Mouse (Mus musculus) liver, embryonic 13.5 days (tissue): ENCODE data around the gene Spred2. TPM values are rescaled to one million over a fixed set of nuclear protein-coding genes. Genes with fewer than 3 reads are reported as not detected.
A peak's percentile ranks its signal among the peaks of the same experiment; 100 is the strongest.

Experiments
- ATAC-seq: fragments of 200-750 bp; cut with Nextera tagmentation; 2 replicates; pipeline ENCODE4 v1.8.0; 2017; ENCODE audit warnings: low read depth, mild to moderate bottlenecking, moderate number of reproducible peaks, moderate library complexity
- DNase-seq: peaks from one replicate; pipeline ENCODE4 v3.0.0; 2022
- H3K27ac ChIP-seq: fragments of 300-500 bp; sonication (generic); 2 replicates; pipeline ENCODE4 v1.5.1; 2015; ENCODE audit warnings: moderate library complexity, mild to moderate bottlenecking, inconsistent platforms
- H3K27me3 ChIP-seq: fragments of 300-500 bp; sonication (generic); 2 replicates; pipeline ENCODE4 v1.6.1; 2015; ENCODE audit warnings: mild to moderate bottlenecking, inconsistent platforms
- H3K36me3 ChIP-seq: fragments of 300-500 bp; sonication (generic); 2 replicates; pipeline ENCODE4 v1.6.1; 2015; ENCODE audit warnings: mild to moderate bottlenecking, inconsistent platforms
- H3K4me1 ChIP-seq: fragments of 300-500 bp; sonication (generic); replicated peaks from 2 replicates; pipeline ENCODE4 v1.6.1; 2015; ENCODE audit warnings: inconsistent platforms
- H3K4me2 ChIP-seq: fragments of 300-500 bp; sonication (generic); 2 replicates; pipeline ENCODE4 v1.6.1; 2015; ENCODE audit warnings: inconsistent platforms, mild to moderate bottlenecking, moderate library complexity
- H3K4me3 ChIP-seq: fragments of 300-500 bp; sonication (generic); replicated peaks from 2 replicates; pipeline ENCODE4 v1.5.1; 2015; ENCODE audit warnings: mild to moderate bottlenecking, inconsistent platforms
- H3K9ac ChIP-seq: fragments of 300-500 bp; sonication (generic); 2 replicates; pipeline ENCODE4 v1.6.1; 2015; ENCODE audit warnings: mild to moderate bottlenecking, inconsistent platforms
- H3K9me3 ChIP-seq: fragments of 300-500 bp; sonication (generic); replicated peaks from 2 replicates; pipeline ENCODE4 v1.6.1; 2016; ENCODE audit warnings: inconsistent platforms
- WGBS: fragments of 180-500 bp; shearing (Covaris S2); methylation state at CpG from one replicate; pipeline ENCODE4 v1.1.7; 2015; ENCODE audit not compliant: insufficient replicate concordance; 5-methylcytosine and 5-hydroxymethylcytosine counted together
- polyA plus RNA-seq: library from polyadenylated mRNA; unstranded; fragments of >200 nt; fragmentation: Nextera tagmentation; extraction: Ambion mirVana; gene quantifications from 2 replicates; pipeline ENCODE4 v1.2.1, GENCODE M21; 2015

Spred2 gene
- polyA plus RNA-seq, 1 experiment from 2014 or later = 2.3 TPM

DNA sequence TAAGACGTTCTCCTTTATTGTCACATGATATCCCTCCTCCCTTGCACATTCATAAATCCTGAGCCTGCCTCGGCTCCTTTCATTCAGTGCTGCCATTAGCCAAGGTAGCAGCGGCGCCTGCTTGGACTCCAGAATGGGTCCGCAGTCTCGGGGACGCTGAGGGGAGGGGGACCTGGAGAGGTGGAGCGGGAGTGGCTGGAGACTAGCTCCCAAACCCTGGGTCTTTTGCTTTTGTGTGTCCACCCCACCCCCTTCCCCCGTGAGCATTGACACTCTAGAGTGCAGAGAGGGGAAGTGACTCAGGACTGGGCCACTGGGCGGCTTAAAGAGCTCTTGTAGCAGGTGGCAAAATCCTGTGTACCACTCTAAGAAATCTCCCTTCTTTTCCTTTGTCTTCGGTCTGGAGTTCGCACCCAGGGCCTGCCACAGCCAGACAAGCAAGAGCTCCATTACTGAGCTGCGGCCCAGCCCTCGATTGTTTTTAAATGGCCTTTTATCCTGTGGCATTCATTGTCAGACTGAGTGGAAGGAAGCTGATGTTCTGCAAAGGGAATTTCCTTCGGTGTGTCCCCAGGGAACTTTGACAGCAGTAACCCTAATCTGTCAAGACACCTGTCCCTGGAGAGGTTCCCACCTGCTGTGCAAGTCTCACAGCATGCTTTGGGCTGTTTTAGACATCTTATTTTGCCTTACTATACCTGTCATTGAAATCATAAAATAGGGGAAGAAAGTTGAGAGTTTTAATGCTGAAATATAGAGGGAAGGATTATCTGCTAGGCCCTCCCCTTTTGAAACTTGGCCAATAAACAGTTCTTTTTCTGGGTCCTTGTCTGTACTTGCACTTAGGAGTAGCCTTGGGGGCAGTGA lies 2.0 kb downstream of the Spred2 start:
- peak overlapping the region; percentile 93 for H3K4me3 ChIP-seq
- peak overlapping the region; percentile 91 for H3K27ac ChIP-seq
- H3K9ac ChIP-seq = peak overlapping the region; percentile 91
- H3K9me3 ChIP-seq = no peaks in the 10 kb centered on the region
- no peaks in the 10 kb centered on the region for H3K36me3 ChIP-seq
- H3K4me1 ChIP-seq = peaks cover 61% of the 10 kb centered on the region
- peak; percentile 1; the same call in 1 of the 2 replicates for ATAC-seq
- DNase-seq = peak; percentile 11
- peak overlapping the region; percentile 96 for H3K4me2 ChIP-seq
- 4% methylated on average over 15 of the region's 15 CpGs for WGBS
- no peaks in the 10 kb centered on the region for H3K27me3 ChIP-seq

DNA sequence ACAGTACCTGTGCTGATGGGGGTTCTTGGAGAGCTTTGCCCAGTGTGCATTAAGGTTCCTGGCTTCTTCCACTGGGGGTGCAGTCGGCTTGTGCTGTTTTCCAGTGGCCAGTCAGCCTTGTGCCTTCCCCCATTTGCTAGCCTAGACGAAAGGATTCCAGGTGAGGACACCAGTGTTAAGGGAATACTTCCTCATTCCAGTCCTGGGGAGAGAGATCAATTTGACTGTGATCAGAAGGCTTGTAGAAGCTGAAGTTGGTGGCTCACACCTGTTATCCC lies 2.6 kb downstream of the Spred2 start:
- Histone ChIP-seq H3K27me3 (no peaks in the 10 kb centered on the region), H3K4me1 (peaks cover 61% of the 10 kb centered on the region), H3K4me2 (peak overlapping the region; percentile 96), H3K36me3 (peaks cover 2% of the 10 kb centered on the region; the same call in 1 of the 2 replicates), H3K4me3 (no peak overlapping the region), H3K9ac (peak overlapping the region; percentile 91; the same call in 1 of the 2 replicates), H3K27ac (no peak overlapping the region), H3K9me3 (no peaks in the 10 kb centered on the region)
- 50% methylated on average over 2 of the region's 2 CpGs for WGBS
- ATAC-seq = no peak
- no peak for DNase-seq

DNA sequence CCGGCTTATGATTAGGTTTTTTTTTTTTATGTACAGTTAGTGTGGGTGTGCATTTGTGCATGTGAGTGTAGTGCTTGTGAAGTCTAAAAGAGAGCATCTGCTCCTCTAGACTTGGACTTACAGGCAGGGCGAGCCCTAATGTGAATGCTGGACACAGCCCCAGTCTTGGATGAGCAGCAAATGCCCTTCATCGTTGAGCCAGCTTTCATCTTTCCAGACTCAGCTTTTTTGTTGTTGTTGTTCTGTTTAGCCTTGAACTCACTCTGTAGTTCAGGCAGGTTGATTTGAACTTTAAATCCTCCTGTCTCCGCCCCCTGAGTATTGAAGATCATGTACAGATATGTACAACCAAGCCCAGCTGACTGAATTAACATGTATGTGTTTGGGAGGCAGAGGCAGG lies 4.5 kb downstream of the Spred2 start:
- 71% methylated on average over 4 of the region's 4 CpGs for WGBS
- H3K4me1 ChIP-seq = peaks cover 59% of the 10 kb centered on the region
- H3K27me3 ChIP-seq = no peaks in the 10 kb centered on the region
- H3K27ac ChIP-seq = no peak overlapping the region
- ATAC-seq = no peak
- H3K4me2 ChIP-seq = no peak overlapping the region
- H3K9me3 ChIP-seq = no peaks in the 10 kb centered on the region
- H3K4me3 ChIP-seq = no peak overlapping the region
- H3K36me3 ChIP-seq = peaks cover 5% of the 10 kb centered on the region; the same call in 1 of the 2 replicates
- H3K9ac ChIP-seq = no peak overlapping the region
- no peak for DNase-seq

DNA sequence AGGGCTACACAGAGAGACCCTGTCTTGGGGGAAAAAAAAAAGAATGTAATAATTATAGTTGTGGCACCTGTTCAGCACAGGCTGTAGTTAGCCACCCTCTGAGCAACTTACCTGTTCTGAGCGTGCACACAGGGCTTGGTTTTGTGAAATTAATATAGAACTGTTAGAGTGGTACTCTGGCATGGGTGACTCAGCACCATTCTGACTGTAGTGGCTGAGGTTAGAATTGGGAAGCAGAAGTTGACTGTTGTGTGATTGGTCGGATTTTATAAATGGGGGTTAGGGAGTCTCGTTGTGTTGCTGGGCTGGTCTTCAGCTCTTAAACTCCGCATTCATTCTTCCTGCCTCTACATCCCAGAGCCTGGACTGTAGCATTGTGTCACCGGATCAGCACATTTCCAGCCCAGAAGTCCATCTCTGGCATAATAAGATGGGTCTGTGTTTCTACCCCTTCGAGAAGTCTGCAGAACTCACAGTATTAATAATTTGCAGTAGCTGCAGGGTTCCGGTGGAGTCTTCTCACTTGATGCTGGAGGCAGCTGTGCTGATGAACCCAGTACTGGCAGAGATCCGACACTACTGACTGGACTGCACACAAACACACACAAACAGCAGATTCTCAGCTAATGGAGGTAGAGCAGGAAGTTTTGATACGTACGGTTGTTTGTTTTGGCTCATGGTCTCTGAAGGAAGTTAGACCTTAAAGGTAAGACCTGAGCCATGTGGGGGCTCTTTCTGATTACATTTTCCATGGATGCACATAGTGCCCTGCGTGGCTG lies 5.1 kb downstream of the Spred2 start:
- no peak for DNase-seq
- WGBS = 61% methylated on average over 11 of the region's 11 CpGs

DNA sequence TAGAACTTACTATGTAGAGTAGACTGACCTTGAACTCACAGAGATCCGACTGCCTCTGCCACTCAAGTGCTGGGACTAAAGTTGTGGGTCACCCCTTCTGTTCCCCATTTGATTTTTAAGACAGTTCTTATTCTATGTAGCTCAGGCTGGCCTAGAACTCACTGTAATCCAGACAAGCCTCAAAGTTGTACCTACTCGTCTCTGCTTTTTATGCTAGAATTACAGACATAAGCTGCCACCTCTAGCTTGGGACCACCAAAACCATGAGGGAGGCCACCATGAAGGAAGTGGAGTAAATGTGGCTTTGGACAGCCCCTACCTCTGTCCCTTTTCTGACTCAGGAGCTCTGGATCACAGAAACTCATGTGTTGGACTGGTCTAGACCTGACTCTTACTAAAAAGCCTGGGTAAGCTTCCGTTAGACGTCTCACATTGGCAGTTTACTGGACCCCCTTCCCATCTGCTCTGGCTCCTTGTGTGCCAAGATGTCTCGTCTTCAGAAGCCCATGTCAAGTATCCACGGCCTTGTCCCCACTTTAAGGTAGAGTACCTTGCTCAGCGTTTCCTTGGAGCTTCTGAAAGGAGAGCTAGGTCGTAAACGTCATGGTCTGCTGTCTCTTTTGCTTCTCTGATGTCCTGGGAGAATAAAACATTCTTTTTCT lies 7.5 kb downstream of the Spred2 start:
- H3K27me3 ChIP-seq = no peaks in the 10 kb centered on the region
- H3K27ac ChIP-seq = no peak overlapping the region
- ATAC-seq (no peak), DNase-seq (no peak)
- H3K4me2 ChIP-seq = no peak overlapping the region
- H3K4me1 ChIP-seq = peaks cover 61% of the 10 kb centered on the region
- no peak overlapping the region for H3K9ac ChIP-seq
- H3K4me3 ChIP-seq = no peak overlapping the region
- peaks cover 5% of the 10 kb centered on the region; the same call in 1 of the 2 replicates for H3K36me3 ChIP-seq
- 79% methylated on average over 9 of the region's 9 CpGs for WGBS
- no peaks in the 10 kb centered on the region for H3K9me3 ChIP-seq

More for the DNA sequence above, 5.1 kb downstream of the Spred2 start:
- Histone ChIP-seq H3K4me2 (no peak overlapping the region), H3K4me3 (no peak overlapping the region), H3K9me3 (no peaks in the 10 kb centered on the region), H3K27ac (no peak overlapping the region), H3K27me3 (no peaks in the 10 kb centered on the region), H3K4me1 (peaks cover 56% of the 10 kb centered on the region), H3K36me3 (peaks cover 5% of the 10 kb centered on the region; the same call in 1 of the 2 replicates), H3K9ac (no peak overlapping the region)
- no peak for ATAC-seq

DNA sequence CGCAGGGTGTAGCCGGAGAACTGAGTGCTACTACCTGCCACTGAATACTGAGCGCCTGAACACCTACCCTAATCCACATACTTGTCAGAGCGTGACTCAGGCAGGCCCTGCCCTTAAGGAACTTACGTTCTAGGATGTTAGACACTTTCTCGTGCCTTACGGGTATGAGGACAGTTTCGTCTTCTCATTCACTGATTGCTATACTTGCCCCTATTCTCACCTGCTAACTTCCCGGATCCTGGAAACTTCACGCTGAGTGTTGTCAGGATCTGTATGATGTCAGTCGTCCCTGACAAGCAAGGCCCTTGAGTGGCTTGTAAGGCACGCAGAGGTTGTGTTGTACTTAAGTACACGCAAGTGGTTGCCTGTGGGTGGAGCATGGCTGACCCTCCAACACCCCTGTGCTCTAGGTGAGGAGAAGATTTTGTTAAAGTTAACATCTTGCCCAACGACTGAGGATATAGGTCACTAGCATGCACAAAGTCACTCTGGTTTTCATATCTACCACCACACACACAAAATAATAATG lies 8.9 kb downstream of the Spred2 start:
- Histone ChIP-seq H3K9ac (no peak overlapping the region), H3K36me3 (peaks cover 5% of the 10 kb centered on the region; the same call in 1 of the 2 replicates), H3K4me3 (no peak overlapping the region), H3K4me2 (no peak overlapping the region), H3K27me3 (no peaks in the 10 kb centered on the region), H3K4me1 (peaks cover 49% of the 10 kb centered on the region), H3K9me3 (no peaks in the 10 kb centered on the region), H3K27ac (no peak overlapping the region)
- WGBS = 83% methylated on average over 14 of the region's 14 CpGs
- no peak for ATAC-seq
- no peak for DNase-seq

DNA sequence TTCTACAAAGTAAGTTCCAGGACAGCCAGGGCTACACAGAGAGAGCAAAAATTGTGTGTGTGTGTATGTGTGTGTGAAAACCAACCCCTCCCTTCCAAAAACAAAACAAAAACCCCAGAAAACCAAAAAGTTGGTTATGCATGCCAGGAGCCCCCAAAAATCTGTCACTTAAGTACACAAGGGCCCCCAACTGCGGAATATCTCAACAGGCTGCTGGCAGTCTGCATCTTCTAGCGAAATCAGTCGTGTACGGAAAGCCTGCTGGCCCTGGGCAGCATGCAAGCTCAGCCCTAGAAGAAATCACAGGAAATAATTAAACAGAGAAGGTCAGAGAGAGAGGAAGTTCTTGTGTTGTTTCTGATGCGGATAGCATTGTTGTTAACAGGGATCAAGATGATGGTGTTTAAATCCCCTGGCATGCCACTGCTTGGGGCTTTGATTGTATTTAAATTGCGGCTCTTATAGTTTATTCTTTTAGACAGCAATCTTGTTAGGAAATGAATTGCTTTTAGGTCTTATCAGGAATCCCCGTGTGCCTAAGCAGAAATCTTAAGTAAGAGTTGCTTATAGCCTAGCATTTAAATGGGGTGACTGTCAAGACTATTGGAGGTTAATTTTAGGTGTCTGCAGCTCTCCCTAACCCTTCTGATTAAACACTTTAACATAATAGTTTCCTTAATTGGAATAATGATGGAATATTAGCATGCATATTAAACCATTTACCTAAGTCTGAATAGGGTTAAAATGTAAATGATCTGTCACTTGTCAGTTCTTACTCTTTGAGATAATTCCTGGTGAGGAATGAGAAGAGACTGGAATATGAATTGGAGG lies 11.6 kb downstream of the Spred2 start:
- no peak overlapping the region for H3K4me2 ChIP-seq
- DNase-seq = no peak
- WGBS = 42% methylated on average over 7 of the region's 7 CpGs
- no peaks in the 10 kb centered on the region for H3K9me3 ChIP-seq
- H3K4me1 ChIP-seq = peaks cover 45% of the 10 kb centered on the region
- no peak overlapping the region for H3K27ac ChIP-seq
- no peak overlapping the region for H3K4me3 ChIP-seq
- H3K27me3 ChIP-seq = no peaks in the 10 kb centered on the region
- no peak for ATAC-seq
- H3K36me3 ChIP-seq = peaks cover 8% of the 10 kb centered on the region; the same call in 1 of the 2 replicates
- H3K9ac ChIP-seq = no peak overlapping the region

DNA sequence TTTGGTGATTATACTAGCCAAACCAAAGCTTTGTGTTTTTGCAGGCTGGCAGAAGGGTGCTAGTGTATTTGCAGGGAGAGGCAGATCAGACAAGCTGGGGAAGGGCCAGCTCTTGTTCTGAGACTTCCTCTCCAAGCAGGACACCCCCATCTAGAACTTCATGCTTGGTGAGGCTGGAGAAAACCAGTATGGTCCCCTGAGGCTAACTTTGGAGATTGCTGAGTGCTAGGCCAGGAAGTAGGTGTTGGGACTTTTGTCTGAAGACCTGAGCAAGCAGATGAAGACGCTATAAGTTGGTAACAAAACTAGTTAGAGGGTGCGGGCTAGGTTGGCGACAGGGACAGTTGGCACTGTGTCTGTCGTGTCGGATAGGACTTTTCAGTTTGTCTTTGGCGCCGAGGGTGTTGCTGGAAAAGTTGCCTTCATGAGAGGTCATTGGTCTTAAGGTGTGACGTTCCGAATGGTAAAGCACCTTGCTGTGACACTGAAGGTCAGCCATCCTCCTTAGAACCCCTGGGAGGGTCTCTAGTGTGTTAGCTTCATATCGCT lies 14.4 kb downstream of the Spred2 start:
- peaks cover 49% of the 10 kb centered on the region for H3K4me1 ChIP-seq
- H3K9me3 ChIP-seq = no peaks in the 10 kb centered on the region
- 0 out of 2 replicates have a peak, but pooled peaks cover 3% of the 10 kb centered on the region for H3K36me3 ChIP-seq
- H3K27ac ChIP-seq = 0 out of 2 replicates have a peak overlapping the region, but pooled peaks have one; percentile 6
- ATAC-seq (no peak), DNase-seq (no peak)
- no peak overlapping the region for H3K4me3 ChIP-seq
- 77% methylated on average over 10 of the region's 10 CpGs for WGBS
- H3K9ac ChIP-seq = no peak overlapping the region
- H3K4me2 ChIP-seq = no peak overlapping the region
- H3K27me3 ChIP-seq = no peaks in the 10 kb centered on the region

DNA sequence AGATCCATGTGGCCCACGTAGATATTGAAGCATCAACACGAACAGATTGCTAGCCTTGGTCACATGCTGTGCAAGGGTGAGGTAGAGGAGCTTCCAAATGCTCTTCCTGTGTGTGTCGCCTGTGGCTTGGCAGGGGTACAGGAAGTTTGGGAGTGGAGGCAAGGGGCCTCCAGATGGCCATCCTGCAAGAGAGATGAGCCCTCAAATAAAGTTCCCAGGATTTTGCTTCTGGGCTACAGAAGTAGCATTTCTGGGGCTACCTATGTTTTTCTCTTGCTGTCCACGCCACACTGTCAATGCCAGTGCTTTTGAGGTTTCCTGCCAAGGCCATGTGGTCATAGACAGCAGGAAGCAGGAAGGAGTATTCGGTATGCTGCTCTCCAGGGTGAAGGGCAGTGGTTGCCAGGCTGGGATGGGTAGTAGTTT lies 15.1 kb downstream of the Spred2 start:
- Histone ChIP-seq H3K4me3 (no peak overlapping the region), H3K27me3 (no peaks in the 10 kb centered on the region), H3K4me2 (no peak overlapping the region), H3K9me3 (no peaks in the 10 kb centered on the region), H3K9ac (no peak overlapping the region), H3K36me3 (peaks cover 5% of the 10 kb centered on the region; the same call in 1 of the 2 replicates), H3K27ac (no peak overlapping the region), H3K4me1 (peaks cover 49% of the 10 kb centered on the region)
- DNase-seq (no peak), ATAC-seq (no peak)
- 33% methylated on average over 5 of the region's 5 CpGs for WGBS

DNA sequence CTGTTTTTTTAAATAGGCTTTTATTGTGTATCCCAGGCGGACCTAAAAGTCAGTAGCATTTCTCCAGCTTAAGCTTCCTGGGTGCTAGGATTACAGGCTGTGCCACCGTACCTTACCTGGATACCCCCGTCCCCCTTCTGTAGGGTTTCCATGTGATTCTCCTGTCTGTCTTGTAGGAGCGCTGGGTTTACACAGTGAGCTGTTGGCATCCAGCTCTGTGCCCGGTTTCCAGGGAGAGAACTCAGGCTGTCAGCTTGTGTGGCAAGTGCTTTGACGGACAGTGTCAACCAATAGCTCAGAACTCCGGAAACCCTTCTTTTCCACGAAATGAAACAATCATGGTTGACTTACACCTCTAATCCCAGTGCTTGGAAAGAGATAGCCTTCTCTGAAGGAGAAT lies 15.7 kb downstream of the Spred2 start:
- 75% methylated on average over 8 of the region's 8 CpGs for WGBS
- Histone ChIP-seq H3K4me3 (no peak overlapping the region), H3K9me3 (no peaks in the 10 kb centered on the region), H3K36me3 (peaks cover 10% of the 10 kb centered on the region; the same call in 1 of the 2 replicates), H3K27me3 (no peaks in the 10 kb centered on the region), H3K4me2 (no peak overlapping the region), H3K27ac (no peak overlapping the region), H3K9ac (no peak overlapping the region), H3K4me1 (peaks cover 46% of the 10 kb centered on the region)
- DNase-seq = no peak
- ATAC-seq = no peak
